Mouse (Mus musculus): ENCODE data around the gene Gm21976.

The Gm21976 gene

GRCm38 (mm10) chr13:98279686-98280085 is at the start of gene Gm21976:
TSS of gene Gm21976 (plus strand) at chr13:98279887.
- no peak for DNase-seq (ENCODE audit: low read depth, low spot score)

GRCm38 (mm10) chr13:98230511-98230910 is 49.2 kb upstream of the Gm21976 start:
- DNase-seq (ENCODE audit: low read depth, low spot score): no peak

GRCm38 (mm10) chr13:98235451-98235850 is 44.2 kb upstream of the Gm21976 start:
- no peak for DNase-seq (ENCODE audit: low read depth, low spot score)

GRCm38 (mm10) chr13:98239978-98240641 is 39.6 kb upstream of the Gm21976 start:
- DNase-seq (ENCODE audit: low read depth, low spot score): peak; percentile 49

- no peak for DNase-seq (ENCODE audit: low read depth, low spot score)
These were observed 38.0 kb upstream of the Gm21976 start for GRCm38 (mm10) chr13:98241531-98242282.

GRCm38 (mm10) chr13:98244571-98245350 is 34.9 kb upstream of the Gm21976 start:
- DNase-seq (ENCODE audit: low read depth, low spot score): no peak

- no peak for DNase-seq (ENCODE audit: low read depth, low spot score)
These were observed 34.3 kb upstream of the Gm21976 start for GRCm38 (mm10) chr13:98245386-98245785.

- no peak for DNase-seq (ENCODE audit: low read depth, low spot score)
These were observed 30.1 kb upstream of the Gm21976 start for GRCm38 (mm10) chr13:98249594-98249993.

- DNase-seq (ENCODE audit: low read depth, low spot score): no peak
These were observed 24.8 kb upstream of the Gm21976 start for GRCm38 (mm10) chr13:98254921-98255320.

GRCm38 (mm10) chr13:98262636-98263457 is 16.8 kb upstream of the Gm21976 start, which contains the start of the genes Utp15 and Ankra2:
TSS of gene Utp15 (minus strand) at chr13:98263041.
TSS of gene Ankra2 (plus strand) at chr13:98263074.
- peak; percentile 97 for DNase-seq (ENCODE audit: low read depth, low spot score)

- no peak for DNase-seq (ENCODE audit: low read depth, low spot score)
These were observed 16.2 kb upstream of the Gm21976 start for GRCm38 (mm10) chr13:98263458-98263987.

GRCm38 (mm10) chr13:98264111-98264510 is 15.6 kb upstream of the Gm21976 start:
- DNase-seq (ENCODE audit: low read depth, low spot score): no peak

GRCm38 (mm10) chr13:98274023-98274422 is 5.7 kb upstream of the Gm21976 start:
- no peak for DNase-seq (ENCODE audit: low read depth, low spot score)

- no peak for DNase-seq (ENCODE audit: low read depth, low spot score)
These were observed 4.0 kb upstream of the Gm21976 start for GRCm38 (mm10) chr13:98275646-98276045.

GRCm38 (mm10) chr13:98276253-98276652 is 3.4 kb upstream of the Gm21976 start:
- no peak for DNase-seq (ENCODE audit: low read depth, low spot score)

GRCm38 (mm10) chr13:98277501-98277900 is 2.2 kb upstream of the Gm21976 start:
- no peak for DNase-seq (ENCODE audit: low read depth, low spot score)

- DNase-seq (ENCODE audit: low read depth, low spot score): no peak
These were observed 1.4 kb downstream of the Gm21976 start for GRCm38 (mm10) chr13:98280990-98281650.

GRCm38 (mm10) chr13:98290719-98291118 is 11.0 kb downstream of the Gm21976 start:
- no peak for DNase-seq (ENCODE audit: low read depth, low spot score)

GRCm38 (mm10) chr13:98291712-98292111 is 12.0 kb downstream of the Gm21976 start:
- DNase-seq (ENCODE audit: low read depth, low spot score): no peak

- no peak for DNase-seq (ENCODE audit: low read depth, low spot score)
These were observed 16.4 kb downstream of the Gm21976 start for GRCm38 (mm10) chr13:98296072-98296471.
